Mouse (Mus musculus) embryonic stem cell, embryonic (primary cell): ENCODE measurements around the gene Mfsd10.

ENCODE experiments used
- CTCF ChIA-PET, 4 experiments: fragments of 300-600 bp in 2 of 4; fragments of 350-600 bp in 2 of 4; sonication (Branson Sonifier 250); formaldehyde crosslinking; loops; one replicate each; lab custom pipeline; 2022; ENCODE audit warnings: inconsistent platforms in 2 of 4; lab: Charles Lee
- POLR2A ChIA-PET, 4 experiments: fragments of 300-600 bp in 2 of 4; fragments of 350-600 bp in 2 of 4; sonication (Branson Sonifier 250); formaldehyde crosslinking; loops; one replicate each; lab custom pipeline; 2022; ENCODE audit warnings: antibody characterized with exemption in 4 of 4, inconsistent platforms in 1 of 4; lab: Charles Lee

Gene Mfsd10

GRCm38 (mm10) chr5:34635665-34636192 lies 1.3 kb downstream of the Mfsd10 start:
- CTCF ChIA-PET, result interaction anchor here (0.6 to 4.6 kb wide), 24 partner anchors 9 to 428 kb away, joined by 3 to 41 read pairs (median 6); partner anchors contain the start of genes Grk4 (in 3 of the 4), Nop14 (in 3 of the 4), Tnip2 (in 2 of the 4) and Add1 (in 1 of the 4)

GRCm38 (mm10) chr5:34634746-34635400 lies 2.1 kb downstream of the Mfsd10 start:
- CTCF ChIA-PET, result interaction anchor here in 2 of 4 experiments (1.0 to 4.6 kb wide), 6 partner anchors 13 to 727 kb away, joined by 3 to 41 read pairs (median 10); partner anchors contain the start of genes Grk4 (in 2 of the 2) and Nop14 (in 2 of the 2)
- POLR2A ChIA-PET, result interaction anchor here (0.8 to 11.9 kb wide), 20 partner anchors 8 to 298 kb away, joined by 3 to 197 read pairs (median 9); partner anchors contain the start of genes Add1 (in 2 of the 4), Grk4 (in 2 of the 4), Nop14 (in 2 of the 4) and Fam193a (in 1 of the 4)

More at GRCm38 (mm10) chr5:34635665-34636192, 1.3 kb downstream of the Mfsd10 start:
- POLR2A ChIA-PET, result interaction anchor here (0.6 to 11.9 kb wide), 96 partner anchors 9 to 984 kb away, joined by 3 to 197 read pairs (median 7); partner anchors contain the start of genes Grk4 (in 4 of the 4), Nop14 (in 4 of the 4), Add1 (in 3 of the 4) and Rnf4 (in 3 of the 4)

- ChIA-PET CTCF (interaction anchor here (0.6 to 4.5 kb wide), 13 partner anchors 9 to 728 kb away, joined by 3 to 15 read pairs (median 5); partner anchors contain the start of genes Nop14 (in 3 of the 4) and Grk4 (in 2 of the 4)), POLR2A (interaction anchor here in 3 of 4 experiments (0.5 to 11.9 kb wide), 37 partner anchors 8 to 458 kb away, joined by 3 to 197 read pairs (median 4); partner anchors contain the start of genes Add1 (in 3 of the 3), Grk4 (in 3 of the 3), Nop14 (in 3 of the 3) and Tnip2 (in 2 of the 3))
These were observed 3.4 kb downstream of the Mfsd10 start for GRCm38 (mm10) chr5:34633641-34634040.

GRCm38 (mm10) chr5:34632996-34633395 lies 4.0 kb downstream of the Mfsd10 start:
- POLR2A ChIA-PET, result interaction anchor here in 3 of 4 experiments (0.7 to 11.9 kb wide), 24 partner anchors 7 to 297 kb away, joined by 3 to 197 read pairs (median 5); partner anchors contain the start of genes Grk4 (in 3 of the 3), Nop14 (in 3 of the 3), Add1 (in 2 of the 3) and Tnip2 (in 2 of the 3)
- CTCF ChIA-PET, result interaction anchor here in 3 of 4 experiments (0.6 to 1.7 kb wide), 6 partner anchors 10 to 425 kb away, joined by 3 to 9 read pairs (median 4); partner anchors contain the start of gene Nop14 (in 1 of the 3)

GRCm38 (mm10) chr5:34609966-34610365 lies 27.0 kb downstream of the Mfsd10 start:
- POLR2A ChIA-PET, result interaction anchor here in 2 of 4 experiments (0.9 to 2.5 kb wide), 6 partner anchors 11 to 71 kb away, joined by 3 to 8 read pairs (median 4); partner anchors contain the start of genes Add1 (in 2 of the 2) and Mfsd10 (in 1 of the 2)
- CTCF ChIA-PET, result interaction anchor here in 2 of 4 experiments (0.7 to 0.9 kb wide), 3 partner anchors 38 to 1412 kb away, joined by 3 read pairs; no protein-coding TSS in a partner anchor

- ChIA-PET POLR2A (interaction anchor here in 2 of 4 experiments (0.8 to 1.4 kb wide), 5 partner anchors 8 to 52 kb away, joined by 3 to 4 read pairs (median 3); partner anchors contain the start of genes Grk4 (in 1 of the 2) and Nop14 (in 1 of the 2)), CTCF (interaction anchor here in 2 of 4 experiments (0.6 kb wide), 2 partner anchors 29 to 61 kb away, joined by 3 to 4 read pairs; no protein-coding TSS in a partner anchor)
These were observed 28.8 kb downstream of the Mfsd10 start for GRCm38 (mm10) chr5:34608226-34608625.

- CTCF ChIA-PET, result interaction anchor here in 1 of 4 experiments (0.6 to 1.8 kb wide), 2 partner anchors 60 to 68 kb away, joined by 3 read pairs; no protein-coding TSS in a partner anchor
- POLR2A ChIA-PET, result interaction anchor here in 2 of 4 experiments (1.1 to 1.8 kb wide), 5 partner anchors 9 to 53 kb away, joined by 3 to 8 read pairs (median 4); partner anchors contain the start of genes Grk4 (in 2 of the 2), Nop14 (in 2 of the 2) and Mfsd10 (in 1 of the 2)
These were observed 29.7 kb downstream of the Mfsd10 start for GRCm38 (mm10) chr5:34607100-34607880.

DNA sequence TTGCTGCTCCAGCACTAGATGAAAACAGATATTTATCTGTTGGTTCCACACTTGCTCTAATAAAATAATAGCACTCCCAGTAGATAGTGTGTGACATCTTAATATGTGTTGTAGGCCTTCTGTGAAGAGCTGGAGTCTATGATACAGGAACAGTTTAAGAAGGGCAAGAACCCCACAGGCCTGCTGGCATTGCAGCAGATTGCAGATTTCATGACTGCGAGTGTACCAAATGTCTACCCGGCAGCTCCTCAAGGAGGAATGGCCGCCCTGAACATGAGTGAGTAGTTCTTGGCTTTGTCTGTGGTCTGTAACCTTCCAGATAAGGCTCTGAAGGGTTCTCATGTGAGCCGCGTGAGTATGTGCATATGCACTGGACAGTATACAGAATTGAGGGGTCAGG lies 32.4 kb downstream of the Mfsd10 start:
- CTCF ChIA-PET, result interaction anchor here in 1 of 4 experiments (1.0 kb wide), 1 partner anchor 43 kb away, joined by 3 read pairs; no protein-coding TSS in a partner anchor
- POLR2A ChIA-PET, result interaction anchor here in 1 of 4 experiments (1.2 to 3.2 kb wide), 2 partner anchors 12 to 14 kb away, joined by 3 to 11 read pairs; no protein-coding TSS in a partner anchor

- ChIA-PET CTCF (interaction anchor here in 3 of 4 experiments (0.5 to 1.3 kb wide), 3 partner anchors 9 to 43 kb away, joined by 3 to 4 read pairs (median 4); partner anchors contain the start of gene Mfsd10 (in 1 of the 3)), POLR2A (interaction anchor here in 3 of 4 experiments (0.6 to 5.3 kb wide), 20 partner anchors 10 to 1057 kb away, joined by 3 to 53 read pairs (median 4); partner anchors contain the start of genes Add1 (in 2 of the 3), Grk4 (in 1 of the 3), Mfsd10 (in 1 of the 3) and Nop14 (in 1 of the 3))
These were observed 43.7 kb downstream of the Mfsd10 start for GRCm38 (mm10) chr5:34593202-34593727.

GRCm38 (mm10) chr5:34592666-34593065 lies 44.3 kb downstream of the Mfsd10 start:
- CTCF ChIA-PET, result interaction anchor here in 3 of 4 experiments (0.5 to 1.4 kb wide), 4 partner anchors 9 to 51 kb away, joined by 3 to 4 read pairs (median 4); partner anchors contain the start of gene Mfsd10 (in 1 of the 3)
- POLR2A ChIA-PET, result interaction anchor here in 3 of 4 experiments (0.6 to 5.3 kb wide), 20 partner anchors 11 to 1057 kb away, joined by 3 to 53 read pairs (median 4); partner anchors contain the start of genes Add1 (in 2 of the 3), Grk4 (in 1 of the 3), Mfsd10 (in 1 of the 3) and Nop14 (in 1 of the 3)

DNA sequence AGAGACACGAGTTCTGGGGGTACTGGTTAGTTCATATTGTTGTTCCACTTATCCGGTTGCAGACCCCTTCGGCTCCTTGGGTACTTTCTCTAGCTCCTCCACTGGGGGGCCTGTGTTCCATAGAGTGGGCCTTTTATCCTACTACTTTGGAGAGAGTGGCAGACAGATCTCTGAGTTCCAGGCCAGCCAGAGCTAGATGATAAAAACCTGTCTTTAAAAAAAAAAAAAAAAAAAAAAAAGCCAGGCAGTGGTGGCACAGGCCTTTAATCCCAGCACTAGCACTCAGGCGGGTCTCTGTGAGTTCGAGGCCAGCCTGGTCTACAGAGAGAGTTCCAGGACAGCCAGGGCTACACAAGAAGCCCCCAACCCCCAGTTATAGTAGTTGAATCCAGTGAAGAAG lies 44.8 kb downstream of the Mfsd10 start:
- ChIA-PET CTCF (interaction anchor here in 2 of 4 experiments (0.6 to 1.4 kb wide), 4 partner anchors 9 to 1094 kb away, joined by 4 to 10 read pairs (median 6); no protein-coding TSS in a partner anchor), POLR2A (interaction anchor here (0.6 to 5.3 kb wide), 21 partner anchors 11 to 1056 kb away, joined by 3 to 53 read pairs (median 4); partner anchors contain the start of genes Add1 (in 2 of the 4), Mfsd10 (in 2 of the 4), Grk4 (in 1 of the 4) and Nop14 (in 1 of the 4))

DNA sequence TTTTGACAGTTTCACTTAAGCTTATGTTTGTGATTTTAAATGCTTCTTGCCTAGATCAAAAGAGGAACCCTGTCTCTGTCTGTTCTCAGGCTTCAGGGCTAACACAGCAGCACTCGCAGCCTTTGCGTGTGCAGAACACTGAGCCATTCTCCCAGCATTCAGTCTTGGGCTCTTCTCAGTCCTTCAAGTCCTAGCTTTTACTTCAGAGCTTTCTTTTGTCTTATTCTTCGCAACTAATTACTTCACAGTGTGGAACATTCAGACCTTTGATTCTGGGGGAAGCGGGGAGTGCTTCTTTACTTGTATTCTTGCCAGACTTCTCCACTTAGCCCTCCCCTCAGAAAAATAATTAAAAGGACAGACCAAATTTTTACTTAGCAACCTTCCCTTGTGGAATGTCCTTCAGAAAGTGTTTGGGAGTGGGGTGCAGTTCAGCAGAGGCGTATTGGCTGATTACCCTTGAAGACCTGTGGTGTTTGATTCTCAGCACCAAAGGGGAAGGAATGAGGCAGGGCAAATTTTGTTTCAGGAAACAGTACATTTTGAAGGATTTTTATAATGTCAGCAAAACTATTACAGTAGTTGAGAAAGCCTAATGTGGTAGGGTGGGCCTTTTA lies 45.5 kb downstream of the Mfsd10 start:
- CTCF ChIA-PET, result interaction anchor here (0.6 to 1.4 kb wide), 6 partner anchors 10 to 1095 kb away, joined by 3 to 10 read pairs (median 4); no protein-coding TSS in a partner anchor
- POLR2A ChIA-PET, result interaction anchor here (0.6 to 5.3 kb wide), 18 partner anchors 9 to 983 kb away, joined by 3 to 53 read pairs (median 5); partner anchors contain the start of genes Add1 (in 2 of the 4), Mfsd10 (in 2 of the 4), Grk4 (in 1 of the 4) and Nop14 (in 1 of the 4)

DNA sequence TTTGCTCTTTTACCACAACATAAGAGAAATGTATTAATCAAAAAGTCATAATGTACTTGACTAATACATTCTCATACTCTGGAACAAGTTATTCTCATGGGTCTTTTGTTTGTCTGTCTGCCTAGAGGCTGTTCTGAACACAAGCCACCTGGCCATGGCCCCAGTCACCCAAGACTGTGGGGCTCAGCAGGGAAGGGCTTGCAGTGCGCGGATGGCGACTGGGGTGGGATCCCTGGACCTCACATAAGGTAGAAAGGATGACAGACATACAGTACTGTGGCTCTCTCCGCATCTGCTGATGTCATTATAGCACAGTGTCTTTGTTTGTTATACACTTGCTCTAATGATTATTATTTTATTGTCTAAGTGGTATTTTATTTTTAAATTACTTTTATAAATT lies 46.3 kb downstream of the Mfsd10 start:
- POLR2A ChIA-PET, result interaction anchor here in 3 of 4 experiments (0.6 to 5.3 kb wide), 14 partner anchors 9 to 255 kb away, joined by 3 to 53 read pairs (median 5); partner anchors contain the start of genes Mfsd10 (in 3 of the 3), Add1 (in 1 of the 3), Rnf4 (in 1 of the 3) and Tnip2 (in 1 of the 3)
- CTCF ChIA-PET, result interaction anchor here in 2 of 4 experiments (0.6 to 1.6 kb wide), 3 partner anchors 11 to 773 kb away, joined by 3 to 4 read pairs (median 3); partner anchors contain the start of genes Grk4 (in 1 of the 2) and Nop14 (in 1 of the 2)

DNA sequence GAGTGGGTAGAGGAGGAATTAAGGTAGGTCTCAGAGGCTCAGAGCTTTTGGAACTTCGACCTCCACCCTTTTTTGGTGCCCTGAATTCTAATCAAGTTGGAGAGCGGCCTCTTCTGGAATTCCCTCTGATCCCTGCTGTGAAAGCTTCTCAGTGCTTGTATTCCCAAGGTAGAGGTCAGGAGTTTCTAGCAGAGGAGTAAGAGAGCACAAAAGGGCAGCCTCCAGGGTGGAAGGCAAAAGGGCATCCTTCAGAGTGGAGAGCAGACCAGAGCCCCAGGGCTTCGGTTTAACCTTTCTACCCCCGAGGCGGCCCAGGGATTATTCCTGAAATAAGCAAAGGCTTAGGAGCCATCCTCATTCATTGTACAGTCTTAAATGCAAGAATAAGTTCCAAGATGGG lies 47.0 kb downstream of the Mfsd10 start:
- POLR2A ChIA-PET, result interaction anchor here in 3 of 4 experiments (0.6 to 5.2 kb wide), 17 partner anchors 10 to 494 kb away, joined by 3 to 34 read pairs (median 5); partner anchors contain the start of genes Add1 (in 3 of the 3), Mfsd10 (in 3 of the 3), Grk4 (in 1 of the 3) and Nop14 (in 1 of the 3)

More for the DNA sequence above, 47.0 kb downstream of the Mfsd10 start:
- CTCF ChIA-PET, result interaction anchor here in 2 of 4 experiments (0.6 to 1.6 kb wide), 2 partner anchors 8 to 70 kb away, joined by 4 read pairs; partner anchors contain the start of genes Grk4 (in 1 of the 2) and Nop14 (in 1 of the 2)
